Mouse (Mus musculus) heart, adult 10 weeks (tissue): Measurements from ENCODE around the gene Dnajc13. TPM values are rescaled to one million over a fixed set of nuclear protein-coding genes. Genes with fewer than 3 reads are reported as not detected.

Experiments
- polyA plus RNA-seq: library from polyadenylated mRNA; stranded (reverse); fragments of 350-450 nt; fragmentation: Illumina TruSeq; extraction: RNeasy Lipid Tissue Mini Kit (QIAGEN cat#74804); gene quantifications from one replicate; pipeline ENCODE4 v1.2.3, GENCODE M21; 2014; ENCODE audit warnings: low read depth, low replicate concordance

Dnajc13 gene
- 24.1 TPM for polyA plus RNA-seq

GRCm38 (mm10) chr9:104262823-104263352, at the start of gene Dnajc13:
Gene Dnajc13 (minus strand): TSS chr9:104262930.

GRCm38 (mm10) chr9:104126833-104127232, 135.9 kb downstream of the Dnajc13 start, which contains the start of gene Ackr4:
Gene Ackr4 (minus strand): TSS chr9:104126933.

Other genes starting within 250 kb of the Dnajc13 start
- gene Gm28305, start 222.3 kb downstream of the Dnajc13 start, polyA plus RNA-seq, result not detected
- 25.6 TPM for gene Uba5, start 199.8 kb downstream of the Dnajc13 start, polyA plus RNA-seq
- 120 TPM for gene Acad11, start 199.6 kb downstream of the Dnajc13 start, polyA plus RNA-seq
- gene Ackr4, start 136.0 kb downstream of the Dnajc13 start, polyA plus RNA-seq, result 2.7 TPM
- gene Acpp, start 74.8 kb upstream of the Dnajc13 start, polyA plus RNA-seq, result not detected